Mouse (Mus musculus) kidney, embryonic 16.5 days (tissue): Measurements from ENCODE around the gene Rbpms2. TPM values are rescaled to one million over a fixed set of nuclear protein-coding genes. Genes with fewer than 3 reads are reported as not detected.
"Not testable (repeated sequence)": the region's sequence is repeated elsewhere in the genome, so short reads cannot be mapped to it uniquely, and the experiment has no call there.

Experiments used
- ATAC-seq: fragments of 200-750 bp; cut with Nextera tagmentation; 2 replicates; pipeline ENCODE4 v1.8.0; 2017; ENCODE audit warnings: moderate TSS enrichment; ENCODE audit not compliant: low FRiP score, low TSS enrichment
- H3K27ac ChIP-seq: fragments of 300-500 bp; sonication (generic); 2 replicates; pipeline ENCODE4 v1.5.1; 2014; ENCODE audit warnings: low read length
- H3K27me3 ChIP-seq: fragments of 300-500 bp; sonication (generic); 2 replicates; pipeline ENCODE4 v1.6.1; 2014; ENCODE audit warnings: low read length, control low read depth, mixed read lengths; ENCODE audit not compliant: insufficient read depth
- H3K36me3 ChIP-seq: fragments of 300-500 bp; sonication (generic); 2 replicates; pipeline ENCODE4 v1.6.1; 2014; ENCODE audit warnings: low read length, control low read depth, mixed read lengths; ENCODE audit not compliant: insufficient read depth
- H3K4me1 ChIP-seq: fragments of 300-500 bp; sonication (generic); 2 replicates; pipeline ENCODE4 v1.6.1; 2014; ENCODE audit warnings: low read length, control low read depth, mixed read lengths; ENCODE audit not compliant: insufficient read depth
- H3K4me2 ChIP-seq: fragments of 300-500 bp; sonication (generic); replicated peaks from 2 replicates; pipeline ENCODE4 v1.6.1; 2014; ENCODE audit warnings: low read depth, low read length
- H3K4me3 ChIP-seq: fragments of 300-500 bp; sonication (generic); 2 replicates; pipeline ENCODE4 v1.5.1; 2014; ENCODE audit warnings: mild to moderate bottlenecking, low read length
- H3K9ac ChIP-seq: fragments of 300-500 bp; sonication (generic); replicated peaks from 2 replicates; pipeline ENCODE4 v1.6.1; 2014; ENCODE audit warnings: low read length
- H3K9me3 ChIP-seq: fragments of 300-500 bp; sonication (generic); 2 replicates; pipeline ENCODE4 v1.6.1; 2016; ENCODE audit warnings: low read length, control low read depth
- WGBS: fragments of 180-500 bp; shearing (Covaris S2); extraction: QIAGEN DNeasy Blood & Tissue Kit; methylation state at CpG from one replicate; pipeline ENCODE4 v1.1.7; 2014; 5-methylcytosine and 5-hydroxymethylcytosine counted together
- polyA plus RNA-seq: library from polyadenylated mRNA; unstranded; fragments of >200 nt; fragmentation: Nextera tagmentation; extraction: Ambion mirVana; gene quantifications from 2 replicates; pipeline ENCODE4 v1.2.1, GENCODE M21; 2015

Rbpms2 gene
- polyA plus RNA-seq, 1 experiment from 2014 or later, result 34.4 TPM

DNA sequence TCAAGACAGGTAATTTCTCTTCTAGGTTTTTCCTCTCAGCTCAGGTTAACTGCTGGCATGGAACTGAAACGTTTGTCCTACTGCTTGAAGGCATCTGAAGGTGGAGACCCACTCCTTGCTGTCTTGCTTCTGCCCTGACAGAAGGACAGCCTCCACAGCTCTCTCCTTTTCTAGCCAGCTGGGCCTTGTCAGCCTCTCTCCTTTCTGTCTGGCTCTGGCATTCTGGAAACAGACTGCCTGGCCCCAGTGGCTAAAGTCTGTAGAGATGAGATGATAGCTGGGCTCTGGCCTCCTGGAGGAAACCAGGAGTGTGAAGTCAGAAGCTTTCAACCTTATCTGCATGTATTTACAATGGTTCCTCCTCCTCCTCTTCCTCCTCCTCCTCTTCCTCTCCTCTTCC, 20.5 kb downstream of the Rbpms2 start:
- 18% methylated on average over 1 of the region's 1 CpGs for WGBS
- Histone ChIP-seq H3K4me3 (no peak overlapping the region), H3K27me3 (no peaks in the 10 kb centered on the region), H3K9ac (no peak overlapping the region), H3K4me1 (peaks cover 26% of the 10 kb centered on the region), H3K36me3 (no peaks in the 10 kb centered on the region), H3K9me3 (no peaks in the 10 kb centered on the region), H3K27ac (peak overlapping the region; percentile 72), H3K4me2 (no peak overlapping the region)
- ATAC-seq, result peak; percentile 79

DNA sequence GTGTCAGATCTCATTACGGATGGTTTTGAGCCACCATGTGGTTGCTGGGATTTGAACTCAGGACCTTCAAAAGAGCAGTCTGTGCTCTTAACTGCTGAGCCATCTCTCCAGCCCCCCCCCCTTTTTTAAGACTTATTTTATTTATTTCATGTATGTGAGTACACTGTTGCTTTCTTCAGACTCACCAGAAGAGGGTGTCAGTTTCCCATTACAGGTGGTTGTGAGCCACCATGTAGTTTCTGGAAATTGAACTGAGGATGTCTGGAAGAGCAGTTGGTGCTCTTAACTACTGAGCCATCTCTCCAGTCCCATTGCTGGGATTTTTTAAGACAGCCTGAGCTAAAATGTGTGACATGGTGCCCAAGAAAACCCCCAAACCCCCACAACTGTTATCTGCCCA, 22.5 kb downstream of the Rbpms2 start:
- H3K9ac ChIP-seq, H3K4me2 ChIP-seq, H3K36me3 ChIP-seq, H3K27me3 ChIP-seq, H3K9me3 ChIP-seq, ATAC-seq, H3K27ac ChIP-seq, H3K4me3 ChIP-seq: not testable (repeated sequence)
- H3K4me1 ChIP-seq, result peaks cover 15% of the 10 kb centered on the region
- WGBS, result 95% methylated on average over 1 of the region's 1 CpGs

DNA sequence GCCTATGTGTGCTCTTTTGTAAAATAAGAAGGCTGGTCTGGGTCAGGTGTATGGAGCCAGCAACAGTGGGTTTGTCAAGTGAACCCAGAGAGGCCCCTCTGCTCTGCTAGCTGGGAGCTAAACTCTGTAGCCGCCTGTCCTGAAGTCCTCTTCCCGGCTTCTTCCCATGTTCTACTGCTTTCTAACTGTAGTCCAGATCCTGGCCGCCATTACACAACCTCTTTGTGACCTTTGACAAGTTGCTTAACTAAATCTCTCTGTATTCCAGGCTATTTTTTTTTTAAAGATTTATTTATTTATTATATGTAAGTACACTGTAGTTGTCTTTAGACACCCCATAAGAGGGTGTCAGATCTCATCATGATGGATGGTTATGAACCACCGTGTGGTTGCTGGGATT, 24.3 kb downstream of the Rbpms2 start:
- peaks cover 15% of the 10 kb centered on the region for H3K4me1 ChIP-seq
- H3K9me3 ChIP-seq, result no peaks in the 10 kb centered on the region
- no peak overlapping the region for H3K4me2 ChIP-seq
- no peaks in the 10 kb centered on the region for H3K36me3 ChIP-seq
- H3K27ac ChIP-seq, result no peak overlapping the region
- no peaks in the 10 kb centered on the region for H3K27me3 ChIP-seq
- ATAC-seq, result no peak
- WGBS, result 83% methylated on average over 4 of the region's 4 CpGs
- H3K9ac ChIP-seq, result no peak overlapping the region
- no peak overlapping the region for H3K4me3 ChIP-seq

DNA sequence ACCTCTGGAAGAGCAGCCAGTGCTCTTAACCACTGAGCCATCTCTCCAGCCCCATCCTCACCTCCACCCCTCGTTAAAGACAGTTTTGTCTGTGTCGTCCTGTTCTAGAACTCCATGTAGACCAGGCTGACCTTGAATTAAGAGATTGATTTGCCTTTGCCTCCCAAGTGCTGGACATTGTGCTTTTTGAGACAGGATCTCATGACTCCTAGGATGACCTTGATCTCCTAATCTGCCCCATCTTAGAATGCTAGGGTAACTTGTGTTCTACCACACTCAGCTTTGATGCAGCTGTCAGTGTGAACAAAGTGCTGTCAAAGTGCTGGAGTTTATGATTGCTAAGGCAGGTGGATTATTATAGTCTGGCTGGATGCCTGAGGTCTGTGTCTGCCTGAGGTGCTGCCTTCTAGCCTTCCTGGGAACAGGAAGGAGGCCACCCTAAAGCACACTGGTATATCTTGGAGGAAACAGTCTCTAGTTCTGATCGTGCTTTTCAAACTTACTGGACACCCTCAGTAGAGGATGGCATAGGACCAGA, 25.3 kb downstream of the Rbpms2 start:
- H3K27ac ChIP-seq, result no peak overlapping the region
- ATAC-seq, result no peak
- no peaks in the 10 kb centered on the region for H3K27me3 ChIP-seq
- H3K4me1 ChIP-seq, result peaks cover 13% of the 10 kb centered on the region
- no peak overlapping the region for H3K4me3 ChIP-seq
- H3K9ac ChIP-seq, result no peak overlapping the region
- WGBS, result 92% methylated on average over 3 of the region's 3 CpGs
- H3K4me2 ChIP-seq, result no peak overlapping the region
- H3K9me3 ChIP-seq, result no peaks in the 10 kb centered on the region
- H3K36me3 ChIP-seq, result no peaks in the 10 kb centered on the region

DNA sequence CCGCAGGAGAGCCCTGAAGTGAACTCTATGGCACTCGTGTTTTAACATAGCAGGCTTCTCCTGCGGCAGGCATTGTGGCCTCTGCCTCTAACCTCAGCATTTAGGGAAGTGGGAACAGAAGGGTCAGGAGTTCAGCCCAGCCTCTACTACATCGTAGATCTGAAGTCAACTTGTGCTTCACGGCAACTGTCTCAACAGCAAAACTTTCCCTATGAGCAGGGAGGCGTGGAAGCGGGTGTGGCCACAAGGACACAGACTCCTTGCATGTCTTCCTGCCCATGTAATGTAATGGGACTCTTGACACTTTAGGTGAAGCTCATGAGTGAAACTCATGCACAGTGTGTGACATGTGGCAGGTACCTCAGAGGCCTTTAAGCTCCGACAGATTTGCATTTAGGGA, 26.1 kb downstream of the Rbpms2 start:
- ATAC-seq, result no peak
- H3K9me3 ChIP-seq, result no peaks in the 10 kb centered on the region
- H3K4me3 ChIP-seq, result no peak overlapping the region
- no peak overlapping the region for H3K27ac ChIP-seq
- H3K4me1 ChIP-seq, result peaks cover 6% of the 10 kb centered on the region
- no peaks in the 10 kb centered on the region for H3K36me3 ChIP-seq
- H3K9ac ChIP-seq, result no peak overlapping the region
- H3K4me2 ChIP-seq, result no peak overlapping the region
- no peaks in the 10 kb centered on the region for H3K27me3 ChIP-seq
- WGBS, result 73% methylated on average over 8 of the region's 8 CpGs

DNA sequence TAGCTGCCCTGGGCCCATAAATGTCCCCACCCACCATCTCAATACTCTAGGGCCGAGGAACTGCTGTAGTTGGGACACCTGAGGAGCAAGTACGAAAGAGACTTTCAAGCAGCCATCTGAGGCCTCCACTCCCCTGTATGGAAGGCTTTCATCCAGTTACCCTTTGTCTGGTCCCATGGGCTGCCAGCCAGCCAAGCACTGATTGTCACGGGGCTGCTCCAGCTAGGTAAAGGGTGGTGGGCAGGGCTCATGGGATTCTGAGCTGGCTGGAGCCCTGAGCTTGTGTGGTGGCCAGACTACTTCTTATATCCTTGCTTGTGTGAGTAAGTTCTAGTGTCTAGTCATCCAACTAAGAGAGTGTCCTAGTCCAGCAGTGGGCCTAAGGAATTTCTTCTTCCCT, 27.8 kb downstream of the Rbpms2 start:
- Histone ChIP-seq H3K4me2 (no peak overlapping the region), H3K27ac (no peak overlapping the region)
- ATAC-seq, result no peak

DNA sequence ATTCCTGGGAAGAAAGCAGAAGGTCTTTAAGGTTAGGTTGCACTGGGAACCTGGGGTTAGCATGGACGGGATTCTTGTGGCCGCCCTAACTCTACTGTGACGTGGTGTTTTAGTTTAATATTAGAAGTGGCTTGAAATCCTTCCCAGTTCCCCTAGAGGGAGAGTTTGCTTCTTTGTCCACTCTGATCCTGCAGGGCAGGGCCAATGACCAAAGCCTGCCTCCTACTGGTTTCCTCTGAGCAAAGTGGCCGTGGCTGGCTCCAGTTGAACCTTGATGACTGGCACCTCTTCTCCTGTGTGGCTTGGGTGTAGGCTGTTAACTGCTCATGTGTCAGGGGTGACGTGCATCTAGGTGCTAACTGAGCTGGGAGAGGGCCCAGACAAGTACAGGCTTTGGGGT, 31.6 kb downstream of the Rbpms2 start:
- Histone ChIP-seq H3K27me3 (no peaks in the 10 kb centered on the region), H3K9ac (no peak overlapping the region), H3K9me3 (no peaks in the 10 kb centered on the region), H3K4me1 (no peaks in the 10 kb centered on the region), H3K4me2 (no peak overlapping the region), H3K4me3 (no peak overlapping the region), H3K27ac (no peak overlapping the region), H3K36me3 (no peaks in the 10 kb centered on the region)
- ATAC-seq, result no peak
- 52% methylated on average over 5 of the region's 5 CpGs for WGBS

More for the DNA sequence above, 27.8 kb downstream of the Rbpms2 start:
- H3K9ac ChIP-seq, result no peak overlapping the region
- H3K27me3 ChIP-seq, result no peaks in the 10 kb centered on the region
- no peak overlapping the region for H3K4me3 ChIP-seq
- H3K9me3 ChIP-seq, result no peaks in the 10 kb centered on the region
- no peaks in the 10 kb centered on the region for H3K36me3 ChIP-seq
- H3K4me1 ChIP-seq, result no peaks in the 10 kb centered on the region
- 95% methylated on average over 3 of the region's 3 CpGs for WGBS

DNA sequence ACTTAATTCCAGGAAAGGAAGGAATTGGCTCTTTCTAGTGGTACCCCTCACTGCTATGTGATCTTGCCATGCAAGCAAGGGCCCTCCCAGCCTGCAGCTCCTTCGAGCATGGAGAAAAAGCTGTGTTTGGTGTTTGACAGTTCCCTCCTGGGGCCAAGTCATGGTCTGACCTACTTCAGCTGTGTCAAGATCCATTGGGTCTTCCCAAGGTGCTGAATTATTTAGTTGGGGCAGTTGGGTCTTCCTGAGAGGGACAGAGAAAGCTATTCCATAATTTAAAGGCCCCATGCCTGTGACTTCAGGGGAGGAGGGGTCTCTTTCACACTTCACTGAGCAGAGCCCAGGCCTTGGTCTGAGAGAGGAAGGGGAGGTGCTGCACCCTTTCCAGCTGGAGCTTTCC, 32.0 kb downstream of the Rbpms2 start:
- Histone ChIP-seq H3K9me3 (no peaks in the 10 kb centered on the region), H3K4me3 (no peak overlapping the region), H3K9ac (no peak overlapping the region), H3K27me3 (no peaks in the 10 kb centered on the region), H3K27ac (no peak overlapping the region), H3K4me1 (no peaks in the 10 kb centered on the region), H3K4me2 (no peak overlapping the region), H3K36me3 (no peaks in the 10 kb centered on the region)
- WGBS, result 21% methylated on average over 1 of the region's 1 CpGs
- ATAC-seq, result no peak

DNA sequence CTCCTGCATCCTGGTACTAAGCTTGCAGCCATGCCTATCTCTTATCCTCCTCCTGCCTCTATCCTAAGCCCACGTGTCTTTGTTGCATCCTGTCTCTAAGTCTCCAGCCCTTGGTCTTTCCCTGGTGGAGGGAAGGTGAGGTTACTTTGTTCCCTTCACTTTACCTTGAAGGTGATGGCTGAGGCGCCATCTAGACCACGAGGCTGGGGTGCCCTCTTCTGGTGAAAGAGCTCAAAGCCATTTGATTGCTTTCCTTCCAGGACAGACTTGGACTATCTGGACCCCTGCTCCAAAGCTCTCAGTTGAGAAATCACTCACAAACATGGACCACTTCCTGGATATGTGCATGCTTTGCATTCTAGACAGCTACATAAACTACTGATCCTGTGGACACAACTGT, 34.7 kb downstream of the Rbpms2 start:
- Histone ChIP-seq H3K4me2 (no peak overlapping the region), H3K9ac (no peak overlapping the region), H3K36me3 (no peaks in the 10 kb centered on the region), H3K27me3 (no peaks in the 10 kb centered on the region), H3K9me3 (no peaks in the 10 kb centered on the region), H3K27ac (no peak overlapping the region), H3K4me1 (no peaks in the 10 kb centered on the region), H3K4me3 (no peak overlapping the region)
- 0% methylated on average over 3 of the region's 3 CpGs for WGBS
- ATAC-seq, result peak; percentile 40

DNA sequence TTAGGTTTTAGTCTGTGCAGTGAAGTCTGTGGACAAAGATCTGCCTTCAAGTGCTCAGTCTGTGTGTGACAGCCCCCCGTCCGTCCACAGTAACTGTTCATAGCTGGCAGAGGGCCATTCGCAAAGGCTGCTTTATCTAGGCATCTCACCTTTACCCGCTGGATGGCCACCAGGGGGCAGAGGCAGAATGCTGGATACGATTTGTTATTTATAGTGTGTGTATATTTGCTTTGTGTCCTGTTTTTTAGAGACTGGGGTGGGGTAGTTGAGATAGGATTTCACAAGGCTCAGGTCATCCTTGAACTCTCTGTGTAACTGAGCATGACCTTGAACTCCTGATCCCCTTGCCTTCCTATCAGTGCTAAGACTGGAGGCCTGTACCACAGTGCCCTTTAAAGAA, 36.6 kb downstream of the Rbpms2 start:
- H3K27ac ChIP-seq, result no peak overlapping the region
- no peak overlapping the region for H3K4me2 ChIP-seq
- no peak overlapping the region for H3K4me3 ChIP-seq
- no peaks in the 10 kb centered on the region for H3K4me1 ChIP-seq
- no peaks in the 10 kb centered on the region for H3K9me3 ChIP-seq
- no peaks in the 10 kb centered on the region for H3K36me3 ChIP-seq
- 12% methylated on average over 5 of the region's 5 CpGs for WGBS
- no peak overlapping the region for H3K9ac ChIP-seq
- 0 out of 2 replicates have a peak, but pooled peaks have one; percentile 20 for ATAC-seq
- no peaks in the 10 kb centered on the region for H3K27me3 ChIP-seq
